ENCODE assay signal across 9 mouse cellular contexts in genomic region chr11:101056885-101057284, GRCm38 (mm10). TPM values are rescaled to one million over a fixed set of nuclear protein-coding genes. Genes with fewer than 3 reads are reported as not detected.
A peak's percentile ranks its signal among the peaks of the same experiment; 100 is the strongest.
DNase-seq lines count a peak whose midpoint lies in the region; ATAC-seq and TF ChIP-seq lines count a peak whose summit lies in the region.
"Had no signal": no experiment of that assay in that cellular context is flagged by ENCODE, and none has a peak within 500 bp of the region (broad histone marks: within the 10 kb centered on the region; RNA-seq: fewer than 3 reads in every experiment).

No protein-coding gene starts in this region.

- intact Hi-C loops in gastrocnemius, postnatal 14 days (cut with DNase I; ENCODE audit: low total_unique reads): loop anchor here (5.0 to 10.0 kb wide), 2 partner anchors 75 to 162 kb away; no protein-coding TSS in a partner anchor

- no peak overlapping the region for H3K4me2 ChIP-seq in kidney, embryonic 14.5 days (replicated peaks; ENCODE audit: low read depth, low read length)
- no peak overlapping the region for H3K4me2 ChIP-seq in forebrain, postnatal 0 days (ENCODE audit: low read depth)

- ATAC-seq in kidney, embryonic 14.5 days (ENCODE audit: low FRiP score, low TSS enrichment): no peak
- ATAC-seq in forebrain, postnatal 0 days: no peak

- no peak for DNase-seq in kidney, adult 11 months
- peak; percentile 69 for DNase-seq in gastrocnemius, postnatal 14 days
- peak; percentile 34 to 55 for DNase-seq in kidney, postnatal 4 days
- no peak for DNase-seq in forebrain, postnatal 0 days
- no peak for DNase-seq in cerebellum, adult 11-12 months
- DNase-seq in embryo, embryonic 10.5 days (ENCODE audit: low spot score): no peak

- H3K4me1 ChIP-seq in kidney, embryonic 14.5 days (ENCODE audit: control insufficient read depth, insufficient read depth, low read length): peaks cover 8% of the 10 kb centered on the region; the same call in 1 of the 2 replicates
- H3K4me1 ChIP-seq in small intestine, adult 2 months (ENCODE audit: control insufficient read depth, insufficient read depth, insufficient read length, low read length): peaks cover 39% of the 10 kb centered on the region
- H3K4me1 ChIP-seq in forebrain, postnatal 0 days (ENCODE audit: insufficient read depth): no peaks in the 10 kb centered on the region

- 57% methylated on average over 8 of the region's 8 CpGs for WGBS in kidney, embryonic 14.5 days
- 13% methylated on average over 8 of the region's 8 CpGs for WGBS in small intestine, adult 2 months
- WGBS in forebrain, postnatal 0 days: 50% methylated on average over 8 of the region's 8 CpGs

- H3K36me3 ChIP-seq in kidney, embryonic 14.5 days (ENCODE audit: control insufficient read depth, insufficient read depth, low read length): peaks cover 11% of the 10 kb centered on the region; the same call in 1 of the 2 replicates
- peaks cover 3% of the 10 kb centered on the region; the same call in 1 of the 2 replicates for H3K36me3 ChIP-seq in small intestine, adult 2 months (ENCODE audit: control insufficient read depth, insufficient read depth, low read length)
- peaks cover 86% of the 10 kb centered on the region for H3K36me3 ChIP-seq in forebrain, postnatal 0 days (ENCODE audit: insufficient read depth)

- peak overlapping the region; percentile 13; the same call in 1 of the 2 replicates for H3K9ac ChIP-seq in kidney, embryonic 14.5 days (ENCODE audit: low read depth, low read length)
- no peak overlapping the region for H3K9ac ChIP-seq in forebrain, postnatal 0 days

- H3K27me3 ChIP-seq in kidney, embryonic 14.5 days (ENCODE audit: control insufficient read depth, insufficient read depth, low read length): no peaks in the 10 kb centered on the region
- no peaks in the 10 kb centered on the region for H3K27me3 ChIP-seq in small intestine, adult 2 months (ENCODE audit: control insufficient read depth, insufficient read depth, low read length)
- H3K27me3 ChIP-seq in forebrain, postnatal 0 days (ENCODE audit: insufficient read depth, low read length): no peaks in the 10 kb centered on the region

- no peak; the same call in 1 of the 2 replicates for TF ChIP-seq POLR2A in small intestine, adult 2 months (IDR thresholded peaks at IDR 0.05; ENCODE audit: low read depth, low read length)

- 0 out of 2 replicates have a peak, but pooled peaks cover 3% of the 10 kb centered on the region for H3K9me3 ChIP-seq in kidney, embryonic 14.5 days (ENCODE audit: control insufficient read depth, low read length)
- H3K9me3 ChIP-seq in forebrain, postnatal 0 days (ENCODE audit: low read length): no peaks in the 10 kb centered on the region

- no peak for TF ChIP-seq CTCF in small intestine, adult 2 months (IDR thresholded peaks at IDR 0.05; ENCODE audit: extremely low read depth, insufficient read length, insufficient replicate concordance, low read depth, low read length)
- TF ChIP-seq CTCF in forebrain, postnatal 0 days (IDR thresholded peaks at IDR 0.05; ENCODE audit: low read depth): no peak

- H3K4me3 ChIP-seq in kidney, embryonic 14.5 days (ENCODE audit: low read length): no peak overlapping the region
- H3K4me3 ChIP-seq in small intestine, adult 2 months (ENCODE audit: low read depth, low read length): no peak overlapping the region
- H3K4me3 ChIP-seq in forebrain, postnatal 0 days (ENCODE audit: low read depth, low read length): no peak overlapping the region

- H3K27ac ChIP-seq in kidney, embryonic 14.5 days (ENCODE audit: low read depth, low read length): 0 out of 2 replicates have a peak overlapping the region, but pooled peaks have one; percentile 14
- peak overlapping the region; percentile 73 for H3K27ac ChIP-seq in small intestine, adult 2 months (ENCODE audit: insufficient read depth, low read depth, low read length)
- no peak overlapping the region for H3K27ac ChIP-seq in forebrain, postnatal 0 days (ENCODE audit: low read depth, low read length)

RNA-seq across cellular contexts. Expression of gene Naglu, which starts 12.9 kb away (rescaled TPM):
- 7.0 and 11.5 TPM in 2 replicates for polyA plus RNA-seq in kidney, embryonic 14.5 days (2014; fragmentation: Nextera tagmentation; extraction: Ambion mirVana)
- total RNA-seq in gastrocnemius, postnatal 14 days (2021): 1 to 10 TPM; 6.2 to 7.4 TPM
- 11.8 and 19.1 TPM in 2 replicates for polyA plus RNA-seq in small intestine, adult 2 months (2012; rRNA removed)
- total RNA-seq in forebrain, postnatal 0 days (2014; rRNA removed): 11.3 and 14.9 TPM in 2 replicates
- polyA plus RNA-seq in forebrain, postnatal 0 days (2015; fragmentation: Nextera tagmentation; extraction: Ambion mirVana): 11.6 and 12.6 TPM in 2 replicates

RNA-seq across cellular contexts. Expression of gene Hsd17b1, which starts 21.3 kb away (rescaled TPM):
- 0.16 TPM in 1 of 2 replicates, not detected in the other for polyA plus RNA-seq in kidney, embryonic 14.5 days (2014; fragmentation: Nextera tagmentation; extraction: Ambion mirVana)
- total RNA-seq in gastrocnemius, postnatal 14 days (2021): under 1 TPM in 1 of 2 experiments, not detected in 1; 0.29 TPM
- 0.20 and 0.28 TPM in 2 replicates for polyA plus RNA-seq in small intestine, adult 2 months (2012; rRNA removed)
- 0.23 and 0.71 TPM in 2 replicates for total RNA-seq in forebrain, postnatal 0 days (2014; rRNA removed)
- not detected in 2 replicates for polyA plus RNA-seq in forebrain, postnatal 0 days (2015; fragmentation: Nextera tagmentation; extraction: Ambion mirVana)
- polyA plus RNA-seq: embryonic facial prominence, embryonic 11.5 days had no signal

RNA-seq across cellular contexts. Expression of gene Coasy, which starts 25.5 kb away (rescaled TPM):
- polyA plus RNA-seq in kidney, embryonic 14.5 days (2014; fragmentation: Nextera tagmentation; extraction: Ambion mirVana): 42.0 and 44.9 TPM in 2 replicates
- total RNA-seq in gastrocnemius, postnatal 14 days (2021): 1 to 10 TPM; 8.1 to 9.5 TPM
- polyA plus RNA-seq in small intestine, adult 2 months (2012; rRNA removed): 26.3 and 38.9 TPM in 2 replicates
- 39.3 and 40.7 TPM in 2 replicates for total RNA-seq in forebrain, postnatal 0 days (2014; rRNA removed)
- 39.8 and 40.2 TPM in 2 replicates for polyA plus RNA-seq in forebrain, postnatal 0 days (2015; fragmentation: Nextera tagmentation; extraction: Ambion mirVana)

RNA-seq across cellular contexts. Expression of gene Mlx, which starts 30.2 kb away (rescaled TPM):
- polyA plus RNA-seq in kidney, embryonic 14.5 days (2014; fragmentation: Nextera tagmentation; extraction: Ambion mirVana): 39.7 and 48.7 TPM in 2 replicates
- total RNA-seq in gastrocnemius, postnatal 14 days (2021): 10 to 100 TPM; 10.8 to 12.4 TPM
- polyA plus RNA-seq in small intestine, adult 2 months (2012; rRNA removed): 54.1 and 100 TPM in 2 replicates
- total RNA-seq in forebrain, postnatal 0 days (2014; rRNA removed): 68.0 and 76.5 TPM in 2 replicates
- 78.0 and 82.4 TPM in 2 replicates for polyA plus RNA-seq in forebrain, postnatal 0 days (2015; fragmentation: Nextera tagmentation; extraction: Ambion mirVana)

RNA-seq across cellular contexts. Expression of gene Psmc3ip, which starts 38.4 kb away (rescaled TPM):
- 52.0 and 61.8 TPM in 2 replicates for polyA plus RNA-seq in kidney, embryonic 14.5 days (2014; fragmentation: Nextera tagmentation; extraction: Ambion mirVana)
- 1 to 10 TPM; 1.1 to 1.5 TPM for total RNA-seq in gastrocnemius, postnatal 14 days (2021)
- 0.22 and 0.46 TPM in 2 replicates for polyA plus RNA-seq in small intestine, adult 2 months (2012; rRNA removed)
- total RNA-seq in forebrain, postnatal 0 days (2014; rRNA removed): 9.5 and 13.8 TPM in 2 replicates
- 19.2 and 25.7 TPM in 2 replicates for polyA plus RNA-seq in forebrain, postnatal 0 days (2015; fragmentation: Nextera tagmentation; extraction: Ambion mirVana)

Comparison
In these comparisons a context has a peak if more than half of its experiments do, and no peak if none do; other contexts are left out.
1. DNase-seq: peak in gastrocnemius, postnatal 14 days (single experiment) and kidney, postnatal 4 days (2 of 2); none in kidney, adult 11 months (single experiment), forebrain, postnatal 0 days (single experiment), cerebellum, adult 11-12 months (single experiment) and embryo, embryonic 10.5 days (single experiment).